Mouse (Mus musculus) embryonic fibroblast, embryonic 13.5 days (primary cell): ENCODE results near the gene Ly86.

Experiments
- CTCF ChIP-seq: IDR thresholded peaks from 2 replicates; pipeline ENCODE4 v1.5.1; 2011; ENCODE audit warnings: mild to moderate bottlenecking, control low read depth, low read length, moderate library complexity, borderline replicate concordance; ENCODE audit not compliant: insufficient read depth
- POLR2A ChIP-seq: IDR thresholded peaks from 2 replicates; pipeline ENCODE4 v1.6.1; 2011; ENCODE audit warnings: low read depth, mild to moderate bottlenecking, control low read depth, low read length, moderate library complexity

DNA sequence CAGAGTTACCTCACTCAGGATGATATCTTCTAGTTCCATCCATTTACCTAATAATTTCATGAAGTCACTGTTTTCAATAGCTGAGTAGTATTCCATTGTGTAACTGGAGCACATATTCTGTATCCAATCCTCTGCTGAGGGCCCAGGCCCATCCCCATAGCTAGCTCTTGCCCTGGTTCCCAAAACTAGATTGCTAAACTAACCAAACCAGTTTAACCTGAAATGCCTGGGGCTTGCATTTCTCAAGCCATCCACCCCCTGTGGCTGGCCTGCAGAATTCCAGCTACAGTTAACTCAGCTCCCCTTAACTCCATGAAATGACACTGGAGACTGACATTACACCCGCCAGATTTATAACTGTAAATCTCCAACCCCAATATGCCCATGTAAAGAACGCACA, 13.1 kb downstream of the Ly86 start:
- TF ChIP-seq CTCF (no peak), POLR2A (no peak)
